Mouse (Mus musculus) hindbrain, embryonic 10.5 days (tissue): ENCODE results near the gene Msln. TPM values are rescaled to one million over a fixed set of nuclear protein-coding genes. Genes with fewer than 3 reads are reported as not detected.

Experiments
- DNase-seq: peaks from one replicate; pipeline ENCODE4 v3.0.0-alpha.2; 2017; ENCODE audit warnings: low spot score
- H3K27ac ChIP-seq: fragments of 300-500 bp; sonication (generic); 2 replicates; pipeline ENCODE4 v1.5.1; 2016; ENCODE audit warnings: mild to moderate bottlenecking, moderate library complexity
- H3K27me3 ChIP-seq: fragments of 300-500 bp; sonication (generic); 2 replicates; pipeline ENCODE4 v1.6.1; 2016; ENCODE audit warnings: mild to moderate bottlenecking; ENCODE audit not compliant: poor library complexity, insufficient read depth, severe bottlenecking
- H3K36me3 ChIP-seq: fragments of 300-500 bp; sonication (generic); 2 replicates; pipeline ENCODE4 v1.6.1; 2016; ENCODE audit warnings: mild to moderate bottlenecking, moderate library complexity
- H3K4me1 ChIP-seq: fragments of 300-500 bp; sonication (generic); replicated peaks from 2 replicates; pipeline ENCODE4 v1.6.1; 2016; ENCODE audit warnings: mild to moderate bottlenecking
- H3K4me3 ChIP-seq: fragments of 300-500 bp; sonication (generic); 2 replicates; pipeline ENCODE4 v1.5.1; 2016; ENCODE audit warnings: mild to moderate bottlenecking, moderate library complexity
- H3K9me3 ChIP-seq: fragments of 300-500 bp; sonication (generic); 2 replicates; pipeline ENCODE4 v1.6.1; 2016; ENCODE audit warnings: mild to moderate bottlenecking, moderate library complexity
- WGBS: fragments of 180-500 bp; shearing (Covaris S2); methylation state at CpG from one replicate; pipeline ENCODE4 v1.1.7; 2016; 5-methylcytosine and 5-hydroxymethylcytosine counted together
- polyA plus RNA-seq: library from polyadenylated mRNA; unstranded; fragments of >200 nt; fragmentation: Nextera tagmentation; extraction: Ambion mirVana; gene quantifications from 2 replicates; pipeline ENCODE4 v1.2.1, GENCODE M21; 2016

The Msln gene
- polyA plus RNA-seq, 1 experiment from 2014 or later, result 0.33 TPM

DNA sequence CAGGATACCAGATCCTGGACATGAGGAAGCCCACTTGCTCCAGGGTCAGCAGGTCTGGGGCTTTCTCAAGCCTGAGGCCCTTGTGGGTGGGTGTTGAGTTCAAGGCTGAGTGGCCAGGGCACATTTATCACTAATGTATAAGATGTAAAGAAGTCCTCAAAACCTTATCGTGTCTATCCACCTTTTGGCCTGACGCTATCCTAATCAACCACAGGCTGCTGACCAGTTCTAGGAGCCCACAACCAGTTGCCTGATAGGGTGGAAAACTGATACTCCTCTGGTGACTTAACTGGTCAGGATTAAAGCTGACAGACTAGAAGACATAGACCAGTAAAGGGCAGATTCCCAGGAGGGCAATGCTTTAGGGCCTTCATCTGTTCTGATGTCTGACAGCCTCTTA lies 44.2 kb downstream of the Msln start:
- H3K27me3 ChIP-seq, result peaks cover 3% of the 10 kb centered on the region
- H3K4me3 ChIP-seq, result no peak overlapping the region
- H3K9me3 ChIP-seq, result no peaks in the 10 kb centered on the region
- DNase-seq, result no peak
- no peak overlapping the region for H3K27ac ChIP-seq
- H3K36me3 ChIP-seq, result no peaks in the 10 kb centered on the region
- 94% methylated on average over 2 of the region's 2 CpGs for WGBS
- H3K4me1 ChIP-seq, result 0 out of 2 replicates have a peak, but pooled peaks cover 5% of the 10 kb centered on the region

DNA sequence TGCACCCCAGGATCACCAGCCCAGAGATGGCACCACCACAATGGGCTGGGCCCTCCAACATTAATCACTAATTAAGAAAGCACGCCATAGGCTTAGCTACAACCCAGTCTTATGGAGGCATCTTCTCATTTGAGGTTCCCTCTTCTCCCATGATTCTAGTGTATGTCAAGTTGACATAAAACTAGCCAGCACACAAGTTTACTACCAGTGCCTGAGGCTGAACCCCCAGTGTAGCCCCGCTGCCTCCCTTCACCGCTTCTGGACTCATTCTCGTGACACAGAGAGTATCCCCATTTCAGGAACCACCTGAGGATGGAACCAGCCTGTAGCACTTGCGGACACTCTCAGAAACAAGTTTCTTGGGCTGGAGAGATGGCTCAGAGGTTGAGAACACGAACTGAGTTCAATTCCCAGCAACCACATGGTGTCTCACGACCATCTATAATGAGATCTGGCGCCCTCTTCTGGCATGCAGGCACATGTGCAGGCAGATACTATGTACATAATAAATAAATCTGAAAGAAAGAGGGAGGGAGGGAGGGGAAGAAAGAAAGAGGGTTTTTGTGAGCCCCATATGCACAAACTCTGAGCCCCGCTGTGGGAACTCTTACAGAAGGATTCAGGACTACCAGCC lies 53.2 kb downstream of the Msln start:
- WGBS, result 57% methylated on average over 9 of the region's 9 CpGs
- Histone ChIP-seq H3K27ac (no peak overlapping the region), H3K9me3 (no peaks in the 10 kb centered on the region), H3K27me3 (0 out of 2 replicates have a peak, but pooled peaks cover 10% of the 10 kb centered on the region), H3K36me3 (no peaks in the 10 kb centered on the region), H3K4me3 (no peak overlapping the region), H3K4me1 (peaks cover 8% of the 10 kb centered on the region)
- no peak for DNase-seq

Other genes with a start within 250 kb of the Msln start
- 9.1 and 10.7 TPM in 2 replicates for gene Sox8, start 183.7 kb downstream of the Msln start, polyA plus RNA-seq
- 27.3 and 29.4 TPM in 2 replicates for gene Lmf1, start 175.3 kb downstream of the Msln start, polyA plus RNA-seq
- gene Gng13, start 37.2 kb downstream of the Msln start, polyA plus RNA-seq, result 2.4 and 4.4 TPM in 2 replicates
- gene Chtf18, start 27.0 kb downstream of the Msln start, polyA plus RNA-seq, result 47.2 and 60.4 TPM in 2 replicates
- 22.2 and 24.8 TPM in 2 replicates for gene Rpusd1, start 26.7 kb downstream of the Msln start, polyA plus RNA-seq
- not detected in 2 replicates for gene Mslnl, start 18.3 kb downstream of the Msln start, polyA plus RNA-seq
- gene Narfl, start 19.4 kb upstream of the Msln start, polyA plus RNA-seq, result 25.3 and 25.7 TPM in 2 replicates
- 68.1 and 88.5 TPM in 2 replicates for gene Haghl, start 31.3 kb upstream of the Msln start, polyA plus RNA-seq
- gene Ccdc78, start 32.2 kb upstream of the Msln start, polyA plus RNA-seq, result 0.95 and 1.2 TPM in 2 replicates
- gene Fam173a, start 38.5 kb upstream of the Msln start, polyA plus RNA-seq, result 68.1 and 76.0 TPM in 2 replicates
- gene AC134908.4, start 41.3 kb upstream of the Msln start, polyA plus RNA-seq, result 3.4 and 4.5 TPM in 2 replicates
- gene Metrn, start 42.8 kb upstream of the Msln start, polyA plus RNA-seq, result 174 and 193 TPM in 2 replicates
- 11.0 and 16.7 TPM in 2 replicates for gene Fbxl16, start 54.7 kb upstream of the Msln start, polyA plus RNA-seq
- gene Wdr24, start 69.2 kb upstream of the Msln start, polyA plus RNA-seq, result 30.1 and 30.7 TPM in 2 replicates
- 51.5 and 64.3 TPM in 2 replicates for gene Jmjd8, start 74.5 kb upstream of the Msln start, polyA plus RNA-seq
- gene Stub1, start 79.0 kb upstream of the Msln start, polyA plus RNA-seq, result 360 and 390 TPM in 2 replicates
- 1.7 and 3.1 TPM in 2 replicates for gene Rhbdl1, start 82.9 kb upstream of the Msln start, polyA plus RNA-seq
- gene Gm20683, start 87.4 kb upstream of the Msln start, polyA plus RNA-seq, result 1.5 and 3.1 TPM in 2 replicates
- gene Rhot2, start 90.5 kb upstream of the Msln start, polyA plus RNA-seq, result 18.8 and 28.5 TPM in 2 replicates
- gene Wdr90, start 107.1 kb upstream of the Msln start, polyA plus RNA-seq, result 46.0 and 54.4 TPM in 2 replicates
- 10.6 and 14.7 TPM in 2 replicates for gene Mcrip2, start 114.4 kb upstream of the Msln start, polyA plus RNA-seq
- gene Mettl26, start 120.7 kb upstream of the Msln start, polyA plus RNA-seq, result 69.9 and 73.9 TPM in 2 replicates
- 5.8 and 26.3 TPM in 2 replicates for gene Wfikkn1, start 126.5 kb upstream of the Msln start, polyA plus RNA-seq
- 33.4 and 43.4 TPM in 2 replicates for gene Rab40c, start 165.3 kb upstream of the Msln start, polyA plus RNA-seq
- 65.4 and 72.6 TPM in 2 replicates for gene Pigq, start 190.6 kb upstream of the Msln start, polyA plus RNA-seq
- gene Nhlrc4, start 190.6 kb upstream of the Msln start, polyA plus RNA-seq, result 0.21 and 0.55 TPM in 2 replicates
- gene A930017K11Rik, start 198.2 kb upstream of the Msln start, polyA plus RNA-seq, result 0.25 and 0.34 TPM in 2 replicates
- 32.4 and 35.0 TPM in 2 replicates for gene Capn15, start 231.4 kb upstream of the Msln start, polyA plus RNA-seq